Mouse (Mus musculus) heart, adult 11 months (tissue): ENCODE measurements around the gene Etv5.
A peak's percentile ranks its signal among the peaks of the same experiment; 100 is the strongest.

Source experiments
- DNase-seq: peaks from one replicate; pipeline ENCODE4 v3.0.0; 2022

Etv5 gene

DNA sequence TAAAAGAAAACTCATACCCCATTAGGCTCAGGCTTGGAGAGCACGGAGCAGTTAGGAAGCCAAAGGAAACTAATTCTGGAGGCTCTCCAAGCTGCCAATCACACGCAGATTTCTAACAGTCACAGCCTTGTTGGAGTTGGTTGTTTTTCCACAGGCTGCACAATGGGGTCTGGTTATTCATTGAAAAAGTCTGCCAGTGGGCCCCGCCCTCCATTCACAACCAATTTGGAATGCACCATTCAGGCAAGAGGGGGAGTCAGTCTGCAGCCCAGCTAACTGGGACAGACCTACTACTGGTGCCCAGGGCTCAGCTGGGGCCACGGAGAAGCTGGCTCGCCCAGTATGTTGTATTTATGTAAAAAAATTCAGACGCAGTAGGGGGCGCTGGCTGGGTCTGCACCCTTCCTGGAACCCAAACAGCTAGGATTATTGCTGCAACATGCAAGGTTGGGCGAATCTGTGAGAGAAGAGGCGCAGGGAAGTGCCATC is 10.6 kb downstream of the Etv5 start:
- peak; percentile 98 for DNase-seq

DNA sequence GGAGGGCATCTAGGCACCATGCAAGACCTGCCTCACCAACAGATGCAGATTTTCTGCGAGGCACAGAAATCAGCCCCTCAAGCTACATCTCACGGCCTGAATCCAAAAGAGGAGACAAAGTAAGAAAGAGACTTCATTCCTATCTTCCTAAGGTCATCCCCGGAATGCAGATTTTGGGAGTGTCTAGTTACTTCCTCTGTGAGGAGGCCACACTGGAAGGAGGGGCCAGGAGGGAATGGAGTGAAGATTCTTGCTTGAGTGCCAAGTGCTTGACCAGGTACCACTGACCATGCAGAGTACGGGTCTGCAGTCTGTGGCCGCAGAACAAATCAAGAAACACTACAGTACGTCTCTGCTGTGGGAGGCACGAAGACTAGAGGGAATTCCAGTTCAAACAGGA is 12.7 kb downstream of the Etv5 start:
- DNase-seq = no peak

DNA sequence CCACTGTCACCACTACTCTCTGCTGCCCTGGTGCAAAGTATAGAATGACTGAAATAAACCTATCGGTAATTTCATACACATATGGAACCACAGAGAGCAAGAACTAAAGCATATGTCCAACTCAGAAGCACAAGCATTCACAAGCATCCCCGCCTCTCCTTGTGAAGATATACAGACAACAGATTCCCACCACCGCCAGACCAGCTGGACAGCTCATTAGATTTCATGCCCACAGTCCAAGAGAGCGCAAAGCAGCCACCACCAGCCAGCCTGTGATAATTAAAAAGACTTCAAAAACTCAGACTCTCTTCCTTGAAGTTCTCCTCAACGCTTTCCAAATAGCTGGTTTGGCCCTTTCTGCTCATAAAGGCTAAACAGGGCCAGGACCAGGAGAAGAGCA is 17.3 kb downstream of the Etv5 start:
- no peak for DNase-seq

DNA sequence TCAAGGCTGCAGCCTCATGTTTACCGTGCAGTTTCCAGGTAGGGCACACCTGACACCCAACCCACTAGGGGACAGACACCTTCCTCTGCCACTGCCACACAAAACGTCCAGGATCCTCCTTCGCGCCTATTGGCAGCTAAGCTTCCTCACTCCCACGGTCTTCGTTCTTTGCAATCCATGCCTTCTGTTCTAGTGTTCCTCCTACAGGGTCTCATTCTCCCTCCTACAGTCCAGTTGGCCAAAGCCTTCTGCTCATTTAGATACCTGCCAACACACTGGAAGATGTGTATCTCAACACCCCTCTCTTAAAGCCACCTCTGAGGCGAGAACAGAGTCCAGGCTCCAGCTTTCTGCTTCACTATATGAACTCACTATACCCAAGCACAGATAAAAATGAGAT is 21.6 kb downstream of the Etv5 start:
- no peak for DNase-seq

DNA sequence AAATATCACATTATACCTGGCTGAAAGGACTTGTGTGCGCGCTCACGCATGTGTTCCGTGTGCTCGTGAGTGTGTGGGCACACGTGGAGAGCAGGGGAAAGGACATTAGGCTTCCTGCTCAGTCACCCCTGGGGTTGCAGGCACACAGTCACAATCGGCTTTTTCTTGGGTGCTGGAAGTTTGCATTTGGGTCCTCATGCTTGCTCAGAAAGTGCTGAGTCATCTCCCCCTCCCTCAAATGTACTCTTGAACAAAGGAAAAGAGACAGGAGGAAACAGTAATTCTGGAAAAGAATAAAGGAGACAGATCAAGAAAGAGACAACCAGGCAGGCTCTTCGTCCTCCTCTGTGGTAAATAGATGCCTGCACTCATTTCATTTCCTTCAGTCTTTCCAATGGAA is 22.5 kb downstream of the Etv5 start:
- no peak for DNase-seq

DNA sequence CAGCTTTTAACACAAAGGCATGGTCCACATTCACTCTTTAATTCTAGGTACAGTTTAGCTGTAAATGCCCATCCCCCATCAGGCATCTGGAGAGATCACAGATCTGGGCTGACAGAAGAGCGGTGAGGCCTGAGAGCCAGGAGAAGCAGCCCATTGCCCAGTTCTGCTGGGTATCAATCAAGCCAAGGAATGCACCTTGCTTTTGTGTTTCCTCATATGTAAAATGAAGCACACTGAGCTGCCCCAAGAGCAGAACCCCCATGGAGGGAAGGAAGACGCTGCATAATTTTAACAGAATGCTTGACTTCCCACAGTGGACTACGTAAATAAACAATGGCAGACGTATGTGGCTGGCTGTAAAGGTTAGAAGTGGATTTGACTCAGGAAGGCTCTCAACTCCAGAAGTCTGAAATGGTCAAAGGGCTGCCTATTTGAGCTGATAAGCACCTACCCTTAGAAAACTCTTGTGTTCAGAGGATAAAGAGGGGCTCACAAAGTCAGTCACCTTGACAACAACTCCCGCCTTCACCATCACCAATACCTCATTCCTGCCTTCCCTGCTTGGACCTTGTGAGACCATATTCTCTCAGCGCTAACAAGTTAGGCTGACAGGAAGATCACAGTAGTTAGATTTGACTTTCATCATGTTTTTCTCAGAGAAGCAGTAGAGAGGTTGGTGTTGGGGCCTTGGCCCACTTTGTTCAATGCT is 23.2 kb downstream of the Etv5 start:
- no peak for DNase-seq

DNA sequence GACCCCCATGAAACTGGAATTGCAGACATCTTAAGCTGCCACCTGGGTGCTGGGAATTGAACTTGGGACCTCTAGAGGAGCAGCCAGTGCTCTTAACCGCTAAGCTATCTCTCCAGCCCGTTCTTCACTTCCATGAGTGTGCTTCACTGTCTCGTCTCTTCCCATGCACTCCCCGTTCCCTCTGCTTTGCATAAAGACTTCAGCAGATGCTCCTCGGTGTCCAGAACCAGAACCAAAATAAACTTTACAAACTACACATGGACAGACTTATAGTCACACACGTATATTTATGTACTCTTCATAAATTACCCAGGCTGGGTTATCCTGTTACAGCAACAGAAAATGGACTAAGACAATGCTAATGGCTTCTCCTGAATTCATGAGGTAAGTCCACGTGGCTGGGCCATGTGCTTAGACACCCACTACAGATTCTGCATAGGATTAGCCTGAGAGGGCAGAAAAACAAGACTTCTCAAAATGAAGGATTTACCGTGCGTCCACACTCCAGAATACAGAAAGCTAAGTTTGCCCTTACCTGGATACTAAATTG is 25.2 kb downstream of the Etv5 start:
- no peak for DNase-seq

DNA sequence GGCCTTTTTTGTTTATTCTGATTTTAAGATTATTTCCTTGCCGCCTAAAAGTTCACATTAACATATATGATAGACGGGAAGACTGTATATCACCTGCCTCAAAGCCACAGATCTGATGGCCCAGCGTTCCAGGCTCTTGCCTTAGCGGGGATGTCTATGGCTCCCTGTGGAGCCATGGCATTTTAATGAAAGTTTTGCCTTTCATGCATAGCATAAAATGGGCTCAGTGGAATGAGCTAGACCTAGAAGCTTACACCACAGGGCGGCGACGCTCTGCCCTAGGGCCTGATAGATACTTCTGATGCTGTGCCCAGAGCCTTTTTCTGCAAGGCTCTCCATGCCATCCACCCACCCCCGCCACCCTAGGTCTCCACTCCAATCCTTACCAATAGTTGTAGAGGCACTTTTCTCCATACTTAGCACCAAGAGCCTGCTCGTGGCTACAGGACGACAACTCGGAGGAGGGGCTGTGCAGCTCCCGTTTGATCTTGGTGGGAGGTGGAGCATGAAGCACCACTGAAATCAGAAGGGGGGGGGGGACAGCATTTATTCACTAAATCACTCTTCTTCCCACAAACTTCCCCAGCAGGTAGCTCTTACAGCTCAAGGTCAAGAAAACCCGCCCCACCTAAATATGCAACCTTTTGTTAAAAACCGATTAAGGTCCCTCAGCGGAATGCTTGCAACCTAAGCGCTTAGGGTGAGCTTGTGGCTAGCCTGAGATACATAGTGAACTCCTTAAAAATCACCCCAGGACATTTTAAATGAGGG is 26.9 kb downstream of the Etv5 start:
- no peak for DNase-seq

DNA sequence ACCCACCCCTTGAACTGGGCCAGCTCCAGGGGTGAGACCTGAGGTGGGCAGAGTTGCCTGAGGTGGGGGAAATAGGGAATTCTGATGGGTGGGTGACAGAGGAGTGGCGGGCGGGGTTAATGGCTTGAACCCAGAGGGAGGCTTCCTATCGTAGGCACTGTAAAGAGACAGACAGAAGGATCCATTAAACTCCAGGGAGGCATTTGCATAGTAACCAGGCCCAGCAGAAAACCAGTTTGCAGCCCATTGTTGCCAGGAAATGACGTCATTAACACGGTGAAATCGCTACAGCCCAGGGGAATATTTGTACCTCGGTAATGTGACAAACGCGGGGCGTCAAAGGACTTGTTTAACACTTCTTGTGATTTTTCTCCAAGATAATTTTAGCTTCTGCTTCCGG is 27.8 kb downstream of the Etv5 start:
- no peak for DNase-seq

DNA sequence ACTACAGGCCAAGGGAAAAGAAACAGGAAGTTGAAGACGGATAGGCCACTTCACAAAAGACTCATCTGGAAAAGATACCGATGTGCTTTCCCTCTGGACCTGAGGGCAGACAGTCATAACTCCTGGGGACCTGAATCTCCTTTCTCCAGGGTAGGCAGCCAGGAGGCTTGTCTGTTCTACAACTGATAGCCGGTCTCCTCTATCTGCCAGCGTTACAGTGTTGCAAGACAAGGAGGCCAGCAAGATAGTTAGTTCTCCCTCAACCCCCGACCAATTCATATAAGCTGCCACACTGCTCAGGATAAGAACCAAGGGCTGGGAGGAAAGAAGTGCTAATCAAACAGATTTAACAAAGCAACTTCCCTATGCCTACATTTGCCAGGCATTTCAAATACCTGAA is 29.5 kb downstream of the Etv5 start:
- no peak for DNase-seq

DNA sequence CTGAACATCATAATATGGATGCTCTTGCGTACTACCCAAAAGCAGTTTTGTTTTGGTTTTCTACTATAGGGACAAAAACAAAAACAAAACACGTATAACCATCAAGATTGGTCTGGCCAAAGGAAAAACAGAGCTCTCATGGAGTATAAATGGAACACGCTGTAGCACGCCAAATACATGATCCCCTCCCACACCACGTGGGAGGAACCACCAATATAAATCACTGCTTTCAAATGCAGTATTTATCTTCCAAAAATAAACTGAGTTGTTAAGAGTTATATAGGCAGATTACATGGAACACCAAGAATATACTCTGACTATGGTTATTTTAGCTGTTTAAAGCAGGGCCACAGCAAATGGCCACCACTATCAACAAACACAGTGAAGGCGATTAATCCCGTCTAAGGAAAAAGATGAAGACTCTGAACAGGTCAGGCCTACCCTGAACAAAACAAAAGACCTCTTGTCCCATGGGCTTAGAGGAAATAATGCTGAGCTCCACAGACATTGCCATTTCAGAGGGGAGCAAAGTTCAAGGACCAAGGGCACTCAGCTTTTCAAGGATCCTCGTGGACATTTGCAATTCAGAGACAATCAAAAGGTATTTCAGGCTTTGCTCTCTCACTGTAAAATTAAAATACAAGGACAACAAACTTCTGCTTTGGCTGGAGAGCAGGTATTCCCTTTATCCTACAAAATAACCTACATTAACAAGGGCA is 30.7 kb downstream of the Etv5 start:
- no peak for DNase-seq

DNA sequence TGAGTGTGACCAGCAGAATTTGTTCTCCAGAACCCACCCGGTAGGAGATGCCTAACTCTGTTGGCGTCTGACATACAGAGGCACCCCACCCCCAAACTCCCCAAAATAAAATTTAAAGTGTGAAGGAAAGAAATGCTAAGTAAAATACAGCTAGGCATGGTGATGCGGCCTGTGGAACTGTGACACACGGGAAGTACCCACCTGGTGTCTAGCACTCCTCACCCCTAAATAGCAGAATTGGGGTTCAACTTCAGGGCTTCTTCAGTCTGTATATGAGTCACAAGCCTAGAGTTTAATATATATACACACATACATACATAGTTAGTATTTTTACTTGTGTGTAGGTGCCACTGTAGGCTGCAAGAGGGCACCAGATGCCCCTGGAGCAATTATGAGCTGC is 32.8 kb downstream of the Etv5 start:
- DNase-seq = no peak

DNA sequence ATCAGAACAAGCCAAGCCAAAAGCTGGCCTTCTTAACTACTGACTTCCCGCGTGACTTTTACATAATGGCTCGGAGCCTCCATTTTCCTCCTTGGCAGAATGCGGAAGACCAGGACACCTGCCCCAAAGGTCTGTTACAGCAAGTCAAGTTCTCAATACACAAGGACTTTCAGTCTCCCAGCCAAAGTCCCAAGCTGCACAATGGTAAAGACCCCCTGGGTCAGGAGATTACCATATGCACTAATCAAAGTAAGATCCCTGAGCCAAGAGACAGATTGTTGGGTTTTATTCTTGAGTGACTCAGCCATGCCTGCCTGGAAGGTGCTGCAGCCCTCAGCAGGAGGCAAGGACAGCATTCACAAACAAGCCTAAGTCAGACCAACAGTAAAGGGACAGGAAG is 33.5 kb downstream of the Etv5 start:
- DNase-seq = no peak

DNA sequence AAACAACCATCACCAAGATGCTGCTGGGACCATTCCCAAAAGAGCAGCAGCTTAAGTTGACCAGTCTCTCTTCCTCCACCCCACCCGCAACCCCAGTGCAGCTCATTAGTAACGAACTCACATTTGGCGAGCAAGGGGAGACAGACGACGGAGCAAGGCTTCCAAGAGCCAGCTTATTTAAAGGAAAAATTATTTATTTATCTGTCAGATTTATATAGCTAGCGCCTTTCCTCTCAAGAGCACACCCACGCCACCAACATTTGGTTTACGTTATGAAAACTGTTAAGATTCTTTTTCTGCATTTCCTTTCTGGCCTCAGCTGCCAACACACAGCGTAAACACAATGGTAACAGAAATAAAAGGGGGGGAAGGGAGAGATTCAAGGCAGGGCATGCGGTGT is 34.0 kb downstream of the Etv5 start:
- no peak for DNase-seq

DNA sequence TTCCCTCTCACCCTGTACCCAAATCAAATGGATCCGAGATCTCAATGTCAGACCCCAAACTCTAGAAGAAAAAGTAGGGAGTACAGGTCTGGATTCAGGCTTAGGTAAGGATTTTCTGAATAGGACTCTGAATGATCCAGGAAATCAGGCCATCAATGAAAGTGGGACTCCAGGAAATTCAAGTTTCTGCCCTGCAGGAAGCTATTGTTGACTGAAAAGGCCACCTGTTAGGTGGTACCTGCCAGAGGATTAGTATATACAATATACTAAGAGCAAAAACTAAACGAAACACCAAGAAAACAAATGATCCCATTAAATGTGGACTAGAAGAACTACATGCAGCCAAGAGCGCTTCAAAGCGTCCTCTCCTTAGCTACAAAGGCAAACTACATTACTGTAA is 35.8 kb downstream of the Etv5 start:
- DNase-seq = no peak

DNA sequence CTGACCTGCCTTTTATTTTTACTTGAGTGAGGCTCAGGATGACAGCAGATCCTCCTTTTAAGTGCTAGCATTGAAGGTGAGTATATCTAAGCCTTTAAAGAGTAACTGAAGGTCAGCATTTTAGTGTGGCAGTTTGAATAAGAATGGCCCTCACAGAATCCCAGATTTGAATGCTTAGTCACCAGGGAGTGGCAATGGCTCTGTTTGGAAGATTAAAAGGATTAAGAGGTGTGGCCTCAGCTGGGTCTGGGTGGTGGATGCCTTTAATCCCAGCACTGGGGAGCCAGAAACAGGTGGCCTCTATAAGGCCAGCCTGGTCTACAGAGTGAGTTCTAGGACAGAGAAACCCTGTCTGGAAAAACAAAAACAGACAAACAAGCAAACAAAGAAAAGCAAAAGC is 36.9 kb downstream of the Etv5 start:
- DNase-seq = no peak

DNA sequence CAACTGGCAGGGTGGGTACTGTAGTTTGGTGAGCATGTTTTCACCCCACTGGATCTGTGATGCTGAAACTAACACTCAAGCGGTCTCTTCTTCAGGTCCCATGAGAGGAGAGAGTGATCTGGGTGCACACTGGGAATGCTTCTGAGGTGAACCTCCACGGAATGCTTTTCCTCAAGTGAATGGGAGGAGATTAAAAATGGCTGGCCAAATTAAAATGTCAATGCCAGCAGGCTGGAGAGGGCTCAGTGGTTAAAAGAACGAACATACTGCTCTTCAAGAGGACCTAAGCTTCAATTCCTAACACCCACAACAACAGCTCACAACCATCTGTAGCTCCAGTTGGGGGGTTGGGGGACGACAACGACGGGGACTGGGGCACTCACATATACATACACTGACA is 39.3 kb downstream of the Etv5 start:
- DNase-seq = no peak

DNA sequence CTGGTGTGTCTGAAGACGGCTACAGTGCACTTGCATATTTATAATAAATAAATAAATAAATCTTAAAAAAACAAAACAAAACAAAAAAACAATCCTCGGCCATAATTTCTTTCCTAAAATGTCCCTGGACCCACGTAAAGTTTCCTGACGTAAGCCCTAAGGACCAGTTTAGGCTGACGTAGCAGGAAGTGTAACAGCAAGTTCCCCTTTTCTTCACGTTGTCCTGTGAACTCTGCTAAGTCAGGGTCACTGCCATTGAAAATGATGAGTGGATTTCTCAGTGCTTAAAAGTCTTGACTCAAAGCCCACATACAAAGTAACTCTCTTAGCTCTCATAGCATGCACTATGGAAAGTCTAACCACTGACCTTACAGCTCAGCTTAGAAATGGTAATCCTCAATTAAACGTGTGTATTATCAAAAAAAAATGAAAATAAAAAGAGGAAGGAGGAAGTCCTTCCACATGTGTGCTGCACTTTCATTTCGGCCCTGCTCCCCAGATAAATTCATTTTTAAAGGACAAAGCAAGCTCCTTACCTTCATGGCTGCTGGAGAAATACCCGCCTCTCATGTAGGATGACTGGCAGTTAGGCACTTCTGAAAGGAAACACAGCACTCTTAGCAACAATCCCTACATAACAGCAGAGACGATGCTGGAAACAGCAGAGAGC is 40.6 kb downstream of the Etv5 start:
- DNase-seq = no peak

DNA sequence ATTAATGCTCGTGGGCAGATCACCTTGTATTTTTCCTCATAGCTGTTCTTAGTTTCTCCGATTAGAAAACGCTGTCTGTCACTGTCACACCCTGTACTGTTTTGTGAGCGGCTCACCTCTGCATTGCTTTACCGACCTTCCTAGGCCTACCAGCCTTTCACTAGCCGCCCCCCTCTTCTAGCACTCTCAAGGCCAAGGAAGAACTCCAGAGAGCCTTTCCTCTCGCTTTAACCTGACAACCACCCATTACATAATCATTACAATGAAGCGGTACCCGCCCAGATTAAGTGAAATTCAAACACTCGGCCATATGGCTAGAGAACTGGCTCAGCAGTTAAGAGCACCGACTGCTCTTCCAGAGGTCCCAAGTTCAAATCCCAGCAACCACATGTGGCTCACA is 41.2 kb downstream of the Etv5 start:
- no peak for DNase-seq

DNA sequence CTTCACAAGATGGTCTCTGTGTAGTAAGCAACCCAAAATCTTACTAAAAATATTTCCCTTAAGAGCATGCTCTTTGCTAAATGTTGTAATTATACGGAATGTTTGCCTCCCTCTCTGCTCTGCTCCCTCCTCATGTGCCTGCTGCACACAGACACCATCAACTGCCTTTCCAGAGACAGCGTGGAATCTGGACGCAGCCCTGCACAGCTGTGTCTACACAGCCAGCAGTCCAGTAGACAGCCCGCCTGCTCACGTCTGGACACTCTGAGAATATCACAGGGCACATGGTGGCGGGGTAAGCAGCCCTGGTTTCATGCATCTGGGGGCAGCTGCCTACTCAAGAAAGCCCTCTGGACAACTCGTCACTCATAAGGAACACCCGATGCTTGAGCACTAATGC is 43.1 kb downstream of the Etv5 start:
- no peak for DNase-seq

DNA sequence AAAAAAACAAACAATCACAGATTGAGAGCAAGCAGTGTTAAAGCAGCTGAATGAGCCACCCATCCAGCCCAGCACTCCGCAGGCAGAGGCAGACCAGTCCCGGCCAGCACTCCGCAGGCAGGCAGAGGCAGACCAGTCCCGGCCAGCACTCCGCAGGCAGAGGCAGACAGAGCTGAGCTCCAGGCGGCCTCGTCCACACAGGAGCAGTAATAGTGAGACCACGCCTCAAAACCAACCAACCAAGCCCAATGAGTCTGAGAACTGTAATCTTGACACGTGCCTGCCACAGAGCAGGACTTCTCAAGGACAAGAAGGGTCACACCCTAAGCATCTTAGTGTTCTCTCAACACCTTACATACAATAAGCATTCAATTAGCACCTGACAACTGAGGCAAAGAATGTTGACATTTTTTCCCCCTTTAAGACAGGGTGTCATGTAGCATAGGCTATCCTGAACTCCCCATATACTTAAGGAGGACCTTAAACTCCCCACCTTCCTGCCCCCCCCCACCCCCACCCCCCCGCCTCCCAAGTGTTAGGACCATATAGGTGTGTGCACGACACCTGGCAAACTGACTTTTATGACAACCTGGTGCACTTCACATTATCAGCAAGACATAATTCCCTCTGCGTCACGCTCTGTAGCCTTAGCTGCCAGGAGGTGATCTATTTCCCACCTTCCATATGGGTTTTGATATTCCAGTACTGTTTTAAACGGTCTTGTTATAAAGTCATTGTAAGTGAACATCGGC is 44.2 kb downstream of the Etv5 start:
- DNase-seq = no peak

DNA sequence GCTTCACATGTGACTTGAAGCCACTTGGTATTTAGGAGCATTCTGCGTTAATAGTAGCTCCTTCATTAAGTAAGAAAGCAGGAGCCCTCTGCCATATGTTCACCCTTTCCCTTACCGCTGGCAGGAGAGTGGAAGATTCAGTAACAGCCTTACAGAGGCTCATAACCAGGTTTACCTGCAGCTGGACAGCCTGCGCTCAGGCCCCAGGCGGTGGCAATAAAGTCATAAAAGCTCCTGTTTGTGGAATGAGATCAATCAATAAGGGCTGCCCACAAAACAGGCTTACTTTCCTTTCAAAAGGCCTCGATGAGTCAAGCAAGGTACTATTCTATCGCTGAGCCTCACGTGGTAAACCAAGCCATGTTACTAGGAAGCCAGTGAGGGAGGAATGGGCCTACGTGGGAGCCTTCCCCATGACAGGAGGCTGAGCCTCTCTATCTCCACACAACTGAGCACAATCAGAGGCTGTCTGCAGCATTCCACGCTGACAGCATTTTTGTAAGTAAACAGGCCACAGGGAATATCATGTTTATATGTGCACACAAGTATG is 49.1 kb downstream of the Etv5 start:
- no peak for DNase-seq
